Comparison of ENCODE assay signal across 15 mouse cellular contexts in the genomic region with DNA sequence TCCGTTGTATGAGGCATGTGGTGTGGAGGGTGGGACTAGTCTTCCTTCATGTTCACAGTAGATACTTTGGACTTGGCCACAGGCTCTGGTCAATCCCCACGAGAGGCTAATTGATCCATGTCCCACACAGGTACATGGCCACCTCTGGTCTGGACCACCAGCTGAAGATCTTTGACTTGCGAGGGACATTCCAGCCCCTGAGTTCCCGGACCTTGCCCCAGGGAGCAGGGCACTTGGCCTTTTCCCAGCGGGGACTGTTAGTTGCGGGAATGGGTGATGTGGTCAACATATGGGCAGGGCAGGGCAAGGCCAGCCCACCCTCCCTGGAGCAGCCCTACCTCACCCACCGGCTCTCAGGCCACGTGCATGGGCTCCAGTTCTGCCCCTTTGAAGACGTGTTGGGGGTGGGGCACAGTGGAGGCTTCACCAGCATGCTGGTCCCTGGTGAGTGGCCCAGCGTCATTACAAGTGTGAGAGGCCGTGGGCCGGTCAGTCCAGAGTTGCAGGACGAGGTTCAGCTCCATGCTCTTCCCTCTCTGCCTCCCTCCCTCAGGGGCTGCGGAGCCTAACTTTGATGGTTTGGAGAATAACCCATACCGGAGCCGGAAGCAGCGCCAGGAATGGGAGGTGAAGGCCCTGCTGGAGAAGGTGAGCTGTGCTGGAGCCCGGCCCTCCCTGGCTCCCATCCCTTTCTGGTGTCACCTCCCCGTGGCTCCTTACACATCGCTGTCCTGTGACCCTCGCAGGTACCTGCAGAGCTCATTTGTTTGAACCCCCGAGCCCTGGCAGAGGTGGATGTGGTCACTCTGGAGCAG. TPM values are rescaled to one million over a fixed set of nuclear protein-coding genes. Genes with fewer than 3 reads are reported as not detected.
DNase-seq lines count a peak whose midpoint lies in the region; ATAC-seq and TF ChIP-seq lines count a peak whose summit lies in the region.
"Had no signal": no experiment of that assay in that cellular context is flagged by ENCODE, and none has a peak within 500 bp of the region (broad histone marks: within the 10 kb centered on the region; RNA-seq: fewer than 3 reads in every experiment).

No protein-coding gene starts in this region.

- no peaks in the 10 kb centered on the region for H3K9me3 ChIP-seq in forebrain, embryonic 10.5 days
- H3K9me3 ChIP-seq in forebrain, embryonic 15.5 days = no peaks in the 10 kb centered on the region
- no peaks in the 10 kb centered on the region for H3K9me3 ChIP-seq in megakaryocyte, embryonic 14.5 days
- H3K9me3 ChIP-seq in E14TG2a.4 (ENCODE audit: low read length) = no peaks in the 10 kb centered on the region
- no peaks in the 10 kb centered on the region for H3K9me3 ChIP-seq in intestine, postnatal 0 days (ENCODE audit: control insufficient read depth)
- H3K9me3 ChIP-seq: embryonic facial prominence, embryonic 15.5 days; hindbrain, embryonic 13.5 days; limb, embryonic 13.5 days; lung, embryonic 15.5 days; midbrain, embryonic 15.5 days had no signal

- DNase-seq in forebrain, embryonic 10.5 days (ENCODE audit: extremely low spot score, low spot score) = no peak
- DNase-seq in left cerebral cortex, postnatal 25 days (ENCODE audit: low spot score in 2 of 2) = no peak
- DNase-seq: cerebellum, adult 9-11 months; heart, postnatal 14 days had no signal

- WGBS in forebrain, embryonic 10.5 days = 91% methylated on average over 22 of the region's 22 CpGs
- WGBS in forebrain, embryonic 15.5 days = 90% methylated on average over 22 of the region's 22 CpGs
- 75% methylated on average over 22 of the region's 22 CpGs for WGBS in intestine, postnatal 0 days

- H3K4me1 ChIP-seq in forebrain, embryonic 10.5 days = peaks cover 34% of the 10 kb centered on the region
- H3K4me1 ChIP-seq in forebrain, embryonic 15.5 days = peaks cover 41% of the 10 kb centered on the region
- peaks cover 66% of the 10 kb centered on the region for H3K4me1 ChIP-seq in megakaryocyte, embryonic 14.5 days
- peaks cover 62% of the 10 kb centered on the region for H3K4me1 ChIP-seq in E14TG2a.4 (replicated peaks; ENCODE audit: low read depth, low read length)
- no peaks in the 10 kb centered on the region; the same call in 1 of the 2 replicates for H3K4me1 ChIP-seq in intestine, postnatal 0 days (replicated peaks; ENCODE audit: control insufficient read depth, insufficient read depth, low read length)

- peaks cover 98% of the 10 kb centered on the region for H3K36me3 ChIP-seq in forebrain, embryonic 10.5 days (replicated peaks)
- peaks cover 58% of the 10 kb centered on the region for H3K36me3 ChIP-seq in forebrain, embryonic 15.5 days
- peaks cover 86% of the 10 kb centered on the region for H3K36me3 ChIP-seq in megakaryocyte, embryonic 14.5 days (replicated peaks; ENCODE audit: low read length)
- peaks cover 93% of the 10 kb centered on the region for H3K36me3 ChIP-seq in E14TG2a.4 (ENCODE audit: insufficient read depth, low read length)
- peaks cover 38% of the 10 kb centered on the region for H3K36me3 ChIP-seq in intestine, postnatal 0 days (ENCODE audit: control insufficient read depth, insufficient read depth)

- TF ChIP-seq CTCF in E14TG2a.4 (conservative IDR thresholded peaks at IDR 0.05; ENCODE audit: low read length) = no peak
- TF ChIP-seq CTCF in intestine, postnatal 0 days (IDR thresholded peaks at IDR 0.05; ENCODE audit: low read depth) = no peak

- intact Hi-C loops in left cerebral cortex, postnatal 25 days (cut with DNase I) = no loop called here

- H3K27ac ChIP-seq in forebrain, embryonic 10.5 days = no peak overlapping the region
- H3K27ac ChIP-seq in forebrain, embryonic 15.5 days (replicated peaks) = no peak overlapping the region
- H3K27ac ChIP-seq in intestine, postnatal 0 days (ENCODE audit: low read depth, low read length) = no peak overlapping the region
- H3K27ac ChIP-seq: embryonic facial prominence, embryonic 15.5 days; hindbrain, embryonic 13.5 days; limb, embryonic 13.5 days; lung, embryonic 15.5 days; midbrain, embryonic 15.5 days had no signal

- H3K9ac ChIP-seq in forebrain, embryonic 15.5 days (replicated peaks) = no peak overlapping the region
- H3K9ac ChIP-seq in intestine, postnatal 0 days (ENCODE audit: low read depth, low read length) = no peak overlapping the region
- H3K9ac ChIP-seq: embryonic facial prominence, embryonic 15.5 days; limb, embryonic 13.5 days; lung, embryonic 15.5 days; midbrain, embryonic 15.5 days had no signal

- H3K4me2 ChIP-seq in forebrain, embryonic 15.5 days (replicated peaks) = no peak overlapping the region
- peak overlapping the region; percentile 95 for H3K4me2 ChIP-seq in intestine, postnatal 0 days (replicated peaks; ENCODE audit: low read depth)
- H3K4me2 ChIP-seq: embryonic facial prominence, embryonic 15.5 days; heart, embryonic 11.5 days; hindbrain, embryonic 13.5 days; limb, embryonic 13.5 days; lung, embryonic 15.5 days; midbrain, embryonic 15.5 days had no signal

- ATAC-seq in forebrain, embryonic 15.5 days (replicated peaks) = no peak
- no peak for ATAC-seq in megakaryocyte, adult 5-6 weeks (ENCODE audit: poor library complexity, severe bottlenecking)
- ATAC-seq in intestine, postnatal 0 days = no peak
- ATAC-seq: midbrain, embryonic 15.5 days had no signal

- no peaks in the 10 kb centered on the region for H3K27me3 ChIP-seq in forebrain, embryonic 10.5 days (ENCODE audit: poor library complexity, severe bottlenecking)
- H3K27me3 ChIP-seq in forebrain, embryonic 15.5 days = no peaks in the 10 kb centered on the region
- H3K27me3 ChIP-seq in megakaryocyte, embryonic 14.5 days (replicated peaks) = no peaks in the 10 kb centered on the region
- no peaks in the 10 kb centered on the region for H3K27me3 ChIP-seq in E14TG2a.4 (ENCODE audit: insufficient read depth, low read length)
- no peaks in the 10 kb centered on the region for H3K27me3 ChIP-seq in intestine, postnatal 0 days (replicated peaks; ENCODE audit: control insufficient read depth, insufficient read depth, low read length)
- H3K27me3 ChIP-seq: embryonic facial prominence, embryonic 15.5 days; hindbrain, embryonic 13.5 days; limb, embryonic 13.5 days; lung, embryonic 15.5 days; midbrain, embryonic 15.5 days had no signal

- peak overlapping the region; percentile 10; the same call in 1 of the 2 replicates for H3K4me3 ChIP-seq in forebrain, embryonic 10.5 days
- no peak overlapping the region for H3K4me3 ChIP-seq in forebrain, embryonic 15.5 days
- H3K4me3 ChIP-seq in megakaryocyte, embryonic 14.5 days (replicated peaks) = peak overlapping the region; percentile 38
- peak overlapping the region; percentile 45; the same call in 1 of the 2 replicates for H3K4me3 ChIP-seq in E14TG2a.4 (replicated peaks; ENCODE audit: low read length)
- H3K4me3 ChIP-seq in intestine, postnatal 0 days (ENCODE audit: low read depth, low read length) = no peak overlapping the region
- H3K4me3 ChIP-seq: embryonic facial prominence, embryonic 15.5 days; hindbrain, embryonic 13.5 days; limb, embryonic 13.5 days; lung, embryonic 15.5 days; midbrain, embryonic 15.5 days had no signal

RNA-seq across cellular contexts. Expression of gene B3galt4, which starts 3.0 kb away (rescaled TPM):
- 3.3 and 3.7 TPM in 2 replicates for polyA plus RNA-seq in forebrain, embryonic 10.5 days (2016; fragmentation: Nextera tagmentation; extraction: Ambion mirVana)
- 10.1 and 10.4 TPM in 2 replicates for polyA plus RNA-seq in forebrain, embryonic 15.5 days (2015; fragmentation: Nextera tagmentation; extraction: Ambion mirVana)
- polyA plus RNA-seq in megakaryocyte, embryonic 14.5 days (2012; ENCODE audit: insufficient read depth, low replicate concordance) = 15.5 and 19.7 TPM in 2 replicates
- 3.5 and 4.0 TPM in 2 replicates for total RNA-seq in megakaryocyte, adult 5-6 weeks (2015)
- total RNA-seq in megakaryocyte, adult 5-6 weeks (2017) = 4.9 and 5.7 TPM in 2 replicates
- 14.0 and 15.0 TPM in 2 replicates for polyA plus RNA-seq in intestine, postnatal 0 days (2015; fragmentation: Nextera tagmentation; extraction: Ambion mirVana)
- 1 to 10 TPM; 5.8 to 6.4 TPM for total RNA-seq in left cerebral cortex, postnatal 25 days (2021)

RNA-seq across cellular contexts. Expression of gene Vps52, which starts 7.3 kb away (rescaled TPM):
- 49.4 and 51.3 TPM in 2 replicates for polyA plus RNA-seq in forebrain, embryonic 10.5 days (2016; fragmentation: Nextera tagmentation; extraction: Ambion mirVana)
- 75.8 and 79.7 TPM in 2 replicates for polyA plus RNA-seq in forebrain, embryonic 15.5 days (2015; fragmentation: Nextera tagmentation; extraction: Ambion mirVana)
- 75.8 and 138 TPM in 2 replicates for polyA plus RNA-seq in megakaryocyte, embryonic 14.5 days (2012; ENCODE audit: insufficient read depth, low replicate concordance)
- 15.7 and 17.7 TPM in 2 replicates for total RNA-seq in megakaryocyte, adult 5-6 weeks (2015)
- total RNA-seq in megakaryocyte, adult 5-6 weeks (2017) = 11.6 and 22.8 TPM in 2 replicates
- 23.5 and 25.5 TPM in 2 replicates for polyA plus RNA-seq in intestine, postnatal 0 days (2015; fragmentation: Nextera tagmentation; extraction: Ambion mirVana)
- 10 to 100 TPM; 78.4 to 81.9 TPM for total RNA-seq in left cerebral cortex, postnatal 25 days (2021)

RNA-seq across cellular contexts. Expression of gene Rps18, which starts 7.5 kb away (rescaled TPM):
- polyA plus RNA-seq in forebrain, embryonic 10.5 days (2016; fragmentation: Nextera tagmentation; extraction: Ambion mirVana) = 1,596 and 1,663 TPM in 2 replicates
- 864 and 971 TPM in 2 replicates for polyA plus RNA-seq in forebrain, embryonic 15.5 days (2015; fragmentation: Nextera tagmentation; extraction: Ambion mirVana)
- 17.5 and 129 TPM in 2 replicates for polyA plus RNA-seq in megakaryocyte, embryonic 14.5 days (2012; ENCODE audit: insufficient read depth, low replicate concordance)
- total RNA-seq in megakaryocyte, adult 5-6 weeks (2015) = 2,016 and 2,115 TPM in 2 replicates
- total RNA-seq in megakaryocyte, adult 5-6 weeks (2017) = 724 and 801 TPM in 2 replicates
- polyA plus RNA-seq in intestine, postnatal 0 days (2015; fragmentation: Nextera tagmentation; extraction: Ambion mirVana) = 1,060 and 1,067 TPM in 2 replicates
- total RNA-seq in left cerebral cortex, postnatal 25 days (2021) = 100 to 1,000 TPM; 296 to 299 TPM

RNA-seq across cellular contexts. Expression of gene Wdr46, which starts 7.8 kb away (rescaled TPM):
- 56.1 and 59.6 TPM in 2 replicates for polyA plus RNA-seq in forebrain, embryonic 10.5 days (2016; fragmentation: Nextera tagmentation; extraction: Ambion mirVana)
- 31.0 and 33.4 TPM in 2 replicates for polyA plus RNA-seq in forebrain, embryonic 15.5 days (2015; fragmentation: Nextera tagmentation; extraction: Ambion mirVana)
- 58.7 and 64.2 TPM in 2 replicates for polyA plus RNA-seq in megakaryocyte, embryonic 14.5 days (2012; ENCODE audit: insufficient read depth, low replicate concordance)
- 12.2 and 12.4 TPM in 2 replicates for total RNA-seq in megakaryocyte, adult 5-6 weeks (2015)
- 21.6 and 23.7 TPM in 2 replicates for total RNA-seq in megakaryocyte, adult 5-6 weeks (2017)
- polyA plus RNA-seq in intestine, postnatal 0 days (2015; fragmentation: Nextera tagmentation; extraction: Ambion mirVana) = 10.6 and 11.2 TPM in 2 replicates
- total RNA-seq in left cerebral cortex, postnatal 25 days (2021) = 10 to 100 TPM; 11.2 to 12.0 TPM

RNA-seq across cellular contexts. Expression of gene Pfdn6, which starts 8.2 kb away (rescaled TPM):
- polyA plus RNA-seq in forebrain, embryonic 10.5 days (2016; fragmentation: Nextera tagmentation; extraction: Ambion mirVana) = 239 and 242 TPM in 2 replicates
- polyA plus RNA-seq in forebrain, embryonic 15.5 days (2015; fragmentation: Nextera tagmentation; extraction: Ambion mirVana) = 198 and 212 TPM in 2 replicates
- polyA plus RNA-seq in megakaryocyte, embryonic 14.5 days (2012; ENCODE audit: insufficient read depth, low replicate concordance) = 39.4 and 269 TPM in 2 replicates
- 84.1 and 88.3 TPM in 2 replicates for total RNA-seq in megakaryocyte, adult 5-6 weeks (2015)
- total RNA-seq in megakaryocyte, adult 5-6 weeks (2017) = 148 and 161 TPM in 2 replicates
- 111 and 116 TPM in 2 replicates for polyA plus RNA-seq in intestine, postnatal 0 days (2015; fragmentation: Nextera tagmentation; extraction: Ambion mirVana)
- total RNA-seq in left cerebral cortex, postnatal 25 days (2021) = 100 to 1,000 TPM in 1 of 2 experiments, 10 to 100 TPM in 1; 89.7 to 104 TPM

Comparison
In these comparisons a context has a peak if more than half of its experiments do, and no peak if none do; other contexts are left out.
1. H3K4me3 ChIP-seq: peak in forebrain, embryonic 10.5 days (single experiment), megakaryocyte, embryonic 14.5 days (single experiment) and E14TG2a.4 (single experiment); none in forebrain, embryonic 15.5 days (single experiment) and intestine, postnatal 0 days (single experiment).